Mouse (Mus musculus): ENCODE measurements around the gene Plcd4.
"Not testable (repeated sequence)": the region's sequence is repeated elsewhere in the genome, so short reads cannot be mapped to it uniquely, and the experiment has no call there.

Gene Plcd4

GRCm38 (mm10) chr1:74542451-74542961 lies at the start of gene Plcd4:
Gene Plcd4 (plus strand): TSS chr1:74542888.
- peak in 1 of 2 experiments; percentile 14 for DNase-seq (ENCODE audit: low spot score in 2 of 2)

GRCm38 (mm10) chr1:74501106-74501505 lies 41.6 kb upstream of the Plcd4 start:
- DNase-seq (ENCODE audit: low spot score in 2 of 2) = no peak

DNA sequence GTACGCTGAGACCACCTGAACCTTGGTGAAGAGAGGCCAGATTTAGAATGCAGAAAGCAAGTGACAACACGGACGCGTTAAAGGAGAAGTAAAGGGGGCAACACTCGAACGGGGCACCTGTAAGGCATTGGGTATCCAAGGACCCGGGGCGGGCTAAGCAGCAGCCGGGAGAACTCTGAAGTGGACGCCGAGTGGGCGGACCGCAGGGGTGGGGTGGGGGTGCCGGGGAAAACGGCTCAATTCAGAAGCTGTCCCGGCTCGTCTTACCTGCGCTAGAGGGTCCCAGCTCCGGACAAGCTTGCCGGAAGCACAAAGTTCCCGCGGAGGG lies 37.3 kb upstream of the Plcd4 start:
- no peak for DNase-seq (ENCODE audit: low spot score in 2 of 2)

DNA sequence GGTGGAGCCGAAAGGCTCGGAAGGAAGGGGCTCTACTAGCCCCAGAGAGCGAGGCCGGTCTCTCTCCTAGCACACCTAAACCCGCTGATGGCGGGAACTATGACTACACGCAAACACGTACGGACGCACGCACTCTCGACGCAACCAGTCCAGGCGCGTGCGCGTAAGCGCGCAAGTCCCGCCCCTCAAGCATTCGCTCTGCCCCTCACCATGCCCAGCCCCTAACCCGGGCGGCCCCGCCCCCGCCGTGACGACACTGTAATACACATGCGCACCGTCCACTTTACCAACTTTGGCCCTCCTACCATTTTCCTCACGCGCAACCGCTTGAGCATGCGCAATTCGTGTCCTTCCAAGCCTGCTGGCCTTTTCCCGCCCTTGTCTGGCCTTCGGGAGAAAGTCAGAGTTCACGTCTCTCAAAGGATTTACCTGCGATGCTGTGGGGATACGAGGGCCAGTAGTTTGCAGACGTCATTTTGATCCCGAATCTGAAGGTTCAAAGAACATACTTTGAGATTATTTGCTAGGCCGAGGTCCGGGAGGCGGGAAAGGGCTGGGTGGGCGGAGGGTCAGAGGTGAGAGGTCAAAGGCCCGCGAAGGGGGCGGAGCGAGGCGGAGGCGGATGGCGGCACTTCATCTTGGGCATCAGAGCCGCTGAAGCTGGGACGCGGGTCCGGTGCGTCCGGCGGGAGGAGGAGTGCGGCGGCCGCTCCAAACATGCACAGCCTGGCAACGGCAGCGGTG lies 36.8 kb upstream of the Plcd4 start, which contains the start of gene Cnot9:
Gene Cnot9, plus strand, starts transcription at position 338 of the 744 bp plus-strand sequence.
- DNase-seq (ENCODE audit: low spot score in 2 of 2) = peak; percentile 100

DNA sequence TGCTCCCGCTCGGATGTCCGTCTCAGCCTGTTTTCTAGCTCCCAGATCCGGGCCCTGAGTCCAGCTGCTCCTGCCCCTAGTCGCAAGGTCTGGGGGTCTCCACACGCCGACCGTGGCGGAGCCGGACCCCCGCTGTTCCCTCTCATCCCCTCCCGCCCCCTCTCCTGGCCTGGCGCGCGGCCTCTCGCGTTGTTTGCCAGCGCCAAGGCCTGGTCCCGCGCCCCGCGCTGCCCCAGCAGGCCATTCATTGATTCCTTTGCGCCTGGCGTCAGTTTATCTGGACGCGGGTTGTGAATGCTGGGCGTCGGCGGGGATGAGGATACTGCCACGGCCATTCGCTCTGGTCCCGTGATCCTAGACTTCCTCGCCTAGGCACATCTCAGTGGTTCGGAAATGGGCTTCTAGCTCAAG lies 36.2 kb upstream of the Plcd4 start:
- DNase-seq (ENCODE audit: low spot score in 2 of 2) = peak in 1 of 2 experiments; percentile 45

DNA sequence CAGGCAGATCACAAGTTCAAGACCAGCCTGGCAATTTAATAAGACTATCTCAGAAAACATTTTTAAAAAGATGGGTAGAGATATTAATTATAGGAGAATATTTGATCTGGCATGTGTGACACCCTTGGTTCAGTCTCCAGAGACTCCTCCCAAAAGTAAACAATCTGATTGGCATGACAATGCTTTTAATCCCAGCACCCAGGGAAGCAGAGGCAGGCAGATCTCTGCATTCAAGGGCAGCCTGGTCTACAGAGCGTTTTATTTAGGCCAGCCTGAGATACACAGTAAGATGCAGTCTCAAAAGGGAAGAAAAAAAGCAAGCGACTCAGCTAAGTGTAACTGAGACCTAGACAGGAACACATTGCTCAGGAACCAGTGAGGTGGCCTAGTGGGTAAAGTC lies 34.9 kb upstream of the Plcd4 start:
- no peak for DNase-seq (ENCODE audit: low spot score in 2 of 2)

DNA sequence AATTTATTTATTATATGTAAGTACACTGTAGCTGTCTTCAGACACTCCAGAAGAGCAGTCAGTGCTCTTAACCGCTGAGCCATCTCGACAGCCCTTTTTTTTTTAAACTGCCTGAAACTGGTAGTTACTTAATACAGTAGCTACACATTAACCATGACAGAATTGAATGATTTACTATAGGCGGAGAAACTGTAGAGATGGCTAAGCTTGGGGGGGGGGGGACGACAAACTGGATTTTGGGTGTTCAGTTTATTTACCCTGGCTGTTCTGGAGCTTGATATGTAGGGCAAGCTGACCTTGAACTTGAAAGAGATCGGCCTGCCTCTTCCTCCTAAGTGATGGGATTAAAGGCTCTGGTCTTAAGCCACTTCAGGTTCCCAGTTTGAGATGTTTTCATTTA lies 31.4 kb upstream of the Plcd4 start:
- DNase-seq (ENCODE audit: low spot score in 2 of 2) = no peak

DNA sequence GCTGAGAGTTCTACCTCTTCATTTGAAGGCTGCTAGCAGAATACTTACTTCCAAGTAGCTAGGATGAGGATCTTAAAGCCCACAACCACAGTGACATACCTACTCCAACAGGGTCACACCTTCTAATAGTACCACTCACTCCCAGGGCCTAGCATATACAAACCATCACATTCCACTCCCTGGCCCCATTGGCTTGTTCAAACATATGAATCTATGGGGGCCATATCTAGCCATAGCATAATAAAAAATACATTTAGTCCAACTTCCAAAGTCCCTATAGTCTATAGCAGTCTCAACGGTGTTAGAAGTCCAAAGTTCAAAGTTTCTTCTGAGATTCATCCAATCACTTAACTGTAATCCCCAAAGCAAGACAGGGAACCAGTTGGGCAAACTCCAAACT lies 29.7 kb upstream of the Plcd4 start:
- not testable (repeated sequence) for DNase-seq (ENCODE audit: low spot score in 2 of 2)

DNA sequence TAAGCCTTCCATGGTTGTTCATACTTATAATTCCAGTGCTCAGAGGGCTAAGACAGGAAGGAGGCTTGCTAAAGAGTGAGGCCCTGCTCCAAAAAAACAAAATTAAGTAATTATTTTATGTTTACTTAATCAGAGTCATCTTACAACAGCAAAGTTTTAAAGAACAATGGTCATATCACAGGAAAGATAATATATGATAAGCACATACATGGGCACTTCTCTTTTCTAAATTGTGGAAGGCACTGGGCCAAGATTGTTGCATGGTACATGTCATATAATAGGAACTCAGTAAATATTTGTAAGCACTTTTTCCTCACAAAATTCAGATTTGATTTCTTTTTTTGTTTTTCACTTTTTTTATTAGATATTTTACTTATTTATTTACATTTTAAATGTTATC lies 22.8 kb upstream of the Plcd4 start:
- no peak for DNase-seq (ENCODE audit: low spot score in 2 of 2)

DNA sequence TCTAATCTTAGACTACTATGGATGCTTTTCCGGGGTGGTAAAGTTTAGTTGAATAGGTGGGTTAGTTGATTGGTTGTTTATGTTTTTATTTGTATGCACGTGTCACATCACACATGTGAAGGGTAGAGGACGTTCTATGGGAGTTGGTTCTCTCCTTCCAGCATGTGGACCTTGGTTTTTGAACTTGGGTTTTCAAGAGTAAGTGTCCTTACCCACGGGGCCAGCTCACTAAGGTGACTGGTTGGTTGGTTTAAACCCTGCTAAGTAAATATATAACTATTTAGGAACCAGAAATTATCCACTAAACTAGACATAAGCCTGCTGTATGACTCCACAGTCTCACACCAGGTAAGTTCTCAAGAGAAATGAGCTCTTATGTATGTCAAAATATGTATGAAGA lies 17.9 kb upstream of the Plcd4 start:
- no peak for DNase-seq (ENCODE audit: low spot score in 2 of 2)

GRCm38 (mm10) chr1:74528589-74528988 lies 14.1 kb upstream of the Plcd4 start:
- no peak for DNase-seq (ENCODE audit: low spot score in 2 of 2)

GRCm38 (mm10) chr1:74538650-74539049 lies 4.0 kb upstream of the Plcd4 start:
- DNase-seq (ENCODE audit: low spot score in 2 of 2) = no peak

- no peak for DNase-seq (ENCODE audit: low spot score in 2 of 2)
Measured at GRCm38 (mm10) chr1:74544184-74544583, 1.5 kb downstream of the Plcd4 start, which contains the start of gene Usp37. Gene Usp37 (minus strand): TSS chr1:74544284.

GRCm38 (mm10) chr1:74559061-74559460 lies 16.4 kb downstream of the Plcd4 start:
- DNase-seq (ENCODE audit: low spot score in 2 of 2) = no peak

DNA sequence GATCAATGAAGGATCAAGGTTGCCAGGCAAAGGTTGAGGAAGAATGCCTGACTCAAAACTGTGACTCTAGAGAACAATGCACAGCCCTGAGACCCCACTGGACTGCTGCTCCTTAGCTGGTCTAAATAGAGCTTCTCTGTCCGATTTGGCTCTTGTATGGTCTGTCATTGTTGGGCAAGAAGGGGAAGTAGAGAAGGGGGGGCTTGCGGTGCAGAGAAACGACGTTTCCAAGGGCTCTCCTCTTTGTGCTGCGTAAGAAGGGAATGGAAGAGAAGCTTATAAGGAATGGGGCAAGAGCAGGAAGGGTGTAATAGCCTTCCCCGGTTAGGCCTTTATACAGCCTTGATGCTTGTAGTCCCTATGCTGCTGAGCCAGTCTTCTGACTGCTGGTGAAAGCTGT lies 23.1 kb downstream of the Plcd4 start:
- no peak for DNase-seq (ENCODE audit: low spot score in 2 of 2)

- no peak for DNase-seq (ENCODE audit: low spot score in 2 of 2)
Measured at GRCm38 (mm10) chr1:74569739-74570719, 27.3 kb downstream of the Plcd4 start.

- no peak for DNase-seq (ENCODE audit: low spot score in 2 of 2)
Measured at GRCm38 (mm10) chr1:74582621-74583020, 39.9 kb downstream of the Plcd4 start.

GRCm38 (mm10) chr1:74584616-74585398 lies 42.1 kb downstream of the Plcd4 start:
- no peak for DNase-seq (ENCODE audit: low spot score in 2 of 2)

DNA sequence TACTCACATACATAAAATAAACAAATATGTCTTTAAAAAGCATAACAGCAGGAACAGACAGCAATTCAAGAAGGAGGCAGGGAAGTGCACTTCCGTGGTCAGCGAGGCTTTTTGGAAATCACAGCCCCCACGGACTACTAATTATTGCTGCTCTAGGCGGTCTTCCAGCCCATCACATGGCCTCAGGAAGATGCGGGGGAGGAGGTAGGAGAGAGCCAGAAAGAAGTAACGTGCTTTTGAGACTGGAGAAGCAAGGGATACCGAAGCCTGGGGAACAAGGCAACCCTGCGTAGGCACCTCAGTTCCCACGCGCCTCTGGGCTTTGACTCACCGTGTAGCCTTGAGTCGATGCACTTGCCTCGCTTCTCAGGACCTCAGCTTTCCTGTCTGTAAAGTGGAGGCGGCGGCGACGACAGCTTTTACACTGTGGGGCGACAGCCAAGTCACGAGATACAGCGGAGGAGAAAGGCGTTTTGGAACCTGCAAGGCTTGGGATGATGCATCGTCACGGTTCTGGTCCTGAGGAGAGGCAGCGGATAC lies 44.6 kb downstream of the Plcd4 start:
- DNase-seq (ENCODE audit: low spot score in 2 of 2) = no peak

GRCm38 (mm10) chr1:74587773-74588445 lies 45.2 kb downstream of the Plcd4 start, which contains the start of the genes Zfp142 and Bcs1l:
Gene Zfp142 (minus strand): TSS chr1:74588246.
Gene Bcs1l (plus strand): TSS chr1:74588289.
- DNase-seq (ENCODE audit: low spot score in 2 of 2) = peak; percentile 96 to 98

DNA sequence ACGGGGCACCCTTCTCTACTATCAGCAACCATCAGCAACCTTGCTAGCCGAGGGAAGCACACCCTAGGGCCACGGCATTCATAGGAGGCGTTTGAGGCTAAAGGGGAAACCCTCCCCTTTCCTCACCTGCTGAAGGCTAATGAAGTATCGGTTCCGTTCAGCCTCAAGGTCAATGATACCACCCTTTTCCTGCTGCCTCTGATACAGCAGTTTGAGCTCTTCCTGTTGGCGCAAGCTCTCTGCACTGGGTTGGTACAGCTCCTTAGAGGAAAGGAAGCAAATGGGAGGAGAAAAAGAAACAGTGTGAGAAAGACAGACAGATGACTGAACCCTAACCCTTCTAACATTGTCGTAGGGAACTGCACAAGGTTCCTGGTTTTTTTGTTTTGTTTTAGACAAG lies 51.7 kb downstream of the Plcd4 start:
- DNase-seq (ENCODE audit: low spot score in 2 of 2) = no peak
